In genomic region chr2:38483058-38483704, GRCm38 (mm10) we compare ENCODE assay signal across 17 mouse cellular contexts. TPM values are rescaled to one million over a fixed set of nuclear protein-coding genes. Genes with fewer than 3 reads are reported as not detected.
DNase-seq lines count a peak whose midpoint lies in the region; ATAC-seq and TF ChIP-seq lines count a peak whose summit lies in the region.
"Had no signal": no experiment of that assay in that cellular context is flagged by ENCODE, and none has a peak within 500 bp of the region (broad histone marks: within the 10 kb centered on the region; RNA-seq: fewer than 3 reads in every experiment).

No protein-coding gene starts in this region.

- no peak for ATAC-seq in liver, postnatal 0 days

- intact Hi-C loops in gastrocnemius, adult 2 months (cut with DNase I), result no loop called here

- DNase-seq in gastrocnemius, adult 2 months, result no peak
- DNase-seq in gastrocnemius, postnatal 10 days, result no peak
- peak; percentile 50 for DNase-seq in lung, postnatal 25 days (ENCODE audit: low spot score)
- no peak for DNase-seq in lung, postnatal 10 days
- DNase-seq in liver, postnatal 0 days, result no peak
- no peak for DNase-seq in cerebellum, adult 11 months
- no peak for DNase-seq in embryo, embryonic 10 days (ENCODE audit: low spot score)
- DNase-seq: adrenal gland, adult 2 months; cerebellum, postnatal 10 days; kidney, adult 18-20 months; kidney, postnatal 4 days; right cerebral cortex, postnatal 14 days; thymus, postnatal 36 days had no signal

- H3K9me3 ChIP-seq in liver, postnatal 0 days (ENCODE audit: low read length), result no peaks in the 10 kb centered on the region
- H3K9me3 ChIP-seq: hindbrain, embryonic 15.5 days; midbrain, embryonic 10.5 days had no signal

- H3K4me1 ChIP-seq in liver, postnatal 0 days (ENCODE audit: insufficient read depth), result peaks cover 45% of the 10 kb centered on the region
- peaks cover 26% of the 10 kb centered on the region for H3K4me1 ChIP-seq in small intestine, adult 2 months (ENCODE audit: control insufficient read depth, insufficient read depth, insufficient read length, low read length)
- H3K4me1 ChIP-seq: hindbrain, embryonic 15.5 days; midbrain, embryonic 10.5 days had no signal

- TF ChIP-seq EP300 in liver, postnatal 0 days (IDR thresholded peaks at IDR 0.05; ENCODE audit: low read depth), result no peak

- WGBS in liver, postnatal 0 days (ENCODE audit: insufficient replicate concordance), result 60% methylated on average over 7 of the region's 7 CpGs
- WGBS in small intestine, adult 2 months, result 80% methylated on average over 7 of the region's 7 CpGs

- no peak overlapping the region for H3K4me2 ChIP-seq in liver, postnatal 0 days (ENCODE audit: low read depth, low read length)
- H3K4me2 ChIP-seq: heart, embryonic 13.5 days; hindbrain, embryonic 15.5 days had no signal

- no peak for TF ChIP-seq CTCF in gastrocnemius, adult 2 months (IDR thresholded peaks at IDR 0.05)
- no peak for TF ChIP-seq CTCF in liver, postnatal 0 days (IDR thresholded peaks at IDR 0.05; ENCODE audit: low read depth)
- TF ChIP-seq CTCF in small intestine, adult 2 months (IDR thresholded peaks at IDR 0.05; ENCODE audit: extremely low read depth, insufficient read length, insufficient replicate concordance, low read depth, low read length), result no peak

- no peak overlapping the region for H3K9ac ChIP-seq in liver, postnatal 0 days (replicated peaks)
- H3K9ac ChIP-seq: heart, embryonic 13.5 days; hindbrain, embryonic 15.5 days had no signal

- H3K4me3 ChIP-seq in gastrocnemius, adult 2 months, result no peak overlapping the region
- no peak overlapping the region for H3K4me3 ChIP-seq in liver, postnatal 0 days (ENCODE audit: low read depth, low read length)
- no peak overlapping the region for H3K4me3 ChIP-seq in small intestine, adult 2 months (ENCODE audit: low read depth, low read length)
- H3K4me3 ChIP-seq: heart, embryonic 13.5 days; hindbrain, embryonic 15.5 days; midbrain, embryonic 10.5 days had no signal

- H3K27ac ChIP-seq in gastrocnemius, adult 2 months, result peak overlapping the region; percentile 46; the same call in 1 of the 2 replicates
- H3K27ac ChIP-seq in liver, postnatal 0 days (ENCODE audit: low read depth), result peak overlapping the region; percentile 94
- H3K27ac ChIP-seq in small intestine, adult 2 months (ENCODE audit: insufficient read depth, low read depth, low read length), result peak overlapping the region; percentile 55
- H3K27ac ChIP-seq: heart, embryonic 13.5 days; hindbrain, embryonic 15.5 days; midbrain, embryonic 10.5 days had no signal

- TF ChIP-seq POLR2A in small intestine, adult 2 months (IDR thresholded peaks at IDR 0.05; ENCODE audit: low read depth, low read length), result no peak

- no peaks in the 10 kb centered on the region for H3K36me3 ChIP-seq in liver, postnatal 0 days (replicated peaks; ENCODE audit: insufficient read depth, low read length)
- H3K36me3 ChIP-seq in small intestine, adult 2 months (ENCODE audit: control insufficient read depth, insufficient read depth, low read length), result no peaks in the 10 kb centered on the region
- H3K36me3 ChIP-seq: heart, embryonic 13.5 days; hindbrain, embryonic 15.5 days; midbrain, embryonic 10.5 days had no signal

- no peaks in the 10 kb centered on the region for H3K27me3 ChIP-seq in liver, postnatal 0 days (ENCODE audit: insufficient read depth, low read length)
- H3K27me3 ChIP-seq in small intestine, adult 2 months (ENCODE audit: control insufficient read depth, insufficient read depth, low read length), result no peaks in the 10 kb centered on the region
- H3K27me3 ChIP-seq: heart, embryonic 13.5 days; hindbrain, embryonic 15.5 days had no signal

RNA-seq across cellular contexts. Expression of gene Nek6, which starts 28.3 kb away (rescaled TPM):
- total RNA-seq in gastrocnemius, adult 2 months (2021), result 10 to 100 TPM in 1 of 2 experiments, 1 to 10 TPM in 1; 4.9 to 10.7 TPM
- total RNA-seq in gastrocnemius, postnatal 10 days (2021), result 10 to 100 TPM; 17.2 to 17.5 TPM
- polyA plus RNA-seq in liver, postnatal 0 days (2015; fragmentation: Nextera tagmentation; extraction: Ambion mirVana), result 30.6 and 39.7 TPM in 2 replicates
- 24.6 and 173 TPM in 2 replicates for polyA plus RNA-seq in small intestine, adult 2 months (2012; rRNA removed)
